Mouse (Mus musculus) lung, embryonic 16.5 days (tissue): ENCODE results near the gene Zfp598. TPM values are rescaled to one million over a fixed set of nuclear protein-coding genes. Genes with fewer than 3 reads are reported as not detected.

Source experiments
- ATAC-seq: fragments of 200-750 bp; cut with Nextera tagmentation; 2 replicates; pipeline ENCODE4 v1.8.0; 2017; ENCODE audit warnings: low read depth, mild to moderate bottlenecking, moderate library complexity
- H3K27ac ChIP-seq: fragments of 300-500 bp; sonication (generic); 2 replicates; pipeline ENCODE4 v1.5.1; 2014; ENCODE audit warnings: mild to moderate bottlenecking, control low read depth, low read length
- H3K27me3 ChIP-seq: fragments of 300-500 bp; sonication (generic); 2 replicates; pipeline ENCODE4 v1.6.1; 2014; ENCODE audit warnings: low read depth, low read length, mixed read lengths; ENCODE audit not compliant: control insufficient read depth, insufficient read depth
- H3K36me3 ChIP-seq: fragments of 300-500 bp; sonication (generic); 2 replicates; pipeline ENCODE4 v1.6.1; 2014; ENCODE audit warnings: low read length; ENCODE audit not compliant: control insufficient read depth, insufficient read depth
- H3K4me1 ChIP-seq: fragments of 300-500 bp; sonication (generic); replicated peaks from 2 replicates; pipeline ENCODE4 v1.6.1; 2014; ENCODE audit warnings: low read length, mixed read lengths; ENCODE audit not compliant: control insufficient read depth, insufficient read depth
- H3K4me2 ChIP-seq: fragments of 300-500 bp; sonication (generic); 2 replicates; pipeline ENCODE4 v1.6.1; 2014; ENCODE audit warnings: low read depth, low read length, control low read depth
- H3K4me3 ChIP-seq: fragments of 300-500 bp; sonication (generic); 2 replicates; pipeline ENCODE4 v1.5.1; 2014; ENCODE audit warnings: mild to moderate bottlenecking, low read length, control low read depth
- H3K9ac ChIP-seq: fragments of 300-500 bp; sonication (generic); 2 replicates; pipeline ENCODE4 v1.6.1; 2014; ENCODE audit warnings: low read length, control low read depth
- H3K9me3 ChIP-seq: fragments of 300-500 bp; sonication (generic); 2 replicates; pipeline ENCODE4 v1.6.1; 2016; ENCODE audit warnings: low read length; ENCODE audit not compliant: control insufficient read depth
- WGBS: fragments of 180-500 bp; shearing (Covaris S2); extraction: QIAGEN DNeasy Blood & Tissue Kit; methylation state at CpG from one replicate; pipeline ENCODE4 v1.1.7; 2014; 5-methylcytosine and 5-hydroxymethylcytosine counted together
- polyA plus RNA-seq: library from polyadenylated mRNA; unstranded; fragments of >200 nt; fragmentation: Nextera tagmentation; extraction: Ambion mirVana; gene quantifications from 2 replicates; pipeline ENCODE4 v1.2.1, GENCODE M21; 2015

Zfp598 gene
- polyA plus RNA-seq, 1 experiment from 2014 or later: 18.1 TPM

GRCm38 (mm10) chr17:24644875-24645721, 24.4 kb upstream of the Zfp598 start:
- H3K4me2 ChIP-seq: peak overlapping the region; percentile 37

DNA sequence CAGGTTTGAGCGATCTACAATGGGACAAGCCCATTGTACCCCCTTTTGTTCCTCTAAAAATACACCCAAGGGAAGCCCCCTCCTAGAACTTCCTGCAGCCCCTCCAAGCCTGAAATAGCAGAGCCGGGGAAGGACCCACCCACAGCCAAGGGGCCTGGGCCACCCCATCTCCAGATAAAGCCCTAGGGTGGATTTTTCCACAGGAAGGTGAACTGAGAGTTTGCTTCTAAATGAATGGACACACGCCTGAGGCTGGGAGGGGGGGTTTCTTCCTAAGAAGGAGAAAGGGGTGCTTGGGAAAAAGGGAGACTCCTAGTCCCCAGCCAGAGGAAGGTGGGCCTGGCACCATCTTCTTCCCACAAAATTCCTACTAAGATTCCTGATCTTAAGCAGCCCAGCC, 23.6 kb upstream of the Zfp598 start:
- Histone ChIP-seq H3K9ac (no peak overlapping the region), H3K4me3 (no peak overlapping the region), H3K4me2 (no peak overlapping the region), H3K36me3 (peaks cover under 1% of the 10 kb centered on the region), H3K4me1 (peaks cover 47% of the 10 kb centered on the region), H3K9me3 (no peaks in the 10 kb centered on the region), H3K27ac (peak overlapping the region; percentile 65), H3K27me3 (no peaks in the 10 kb centered on the region)
- WGBS: 62% methylated on average over 3 of the region's 3 CpGs
- ATAC-seq: no peak

More at GRCm38 (mm10) chr17:24644875-24645721, 24.4 kb upstream of the Zfp598 start:
- peak; percentile 42 for ATAC-seq
- Histone ChIP-seq H3K27ac (peak overlapping the region; percentile 65), H3K9ac (peak overlapping the region; percentile 42), H3K4me3 (peak overlapping the region; percentile 5; the same call in 1 of the 2 replicates), H3K4me1 (peaks cover 42% of the 10 kb centered on the region), H3K9me3 (no peaks in the 10 kb centered on the region), H3K36me3 (peaks cover 3% of the 10 kb centered on the region), H3K27me3 (no peaks in the 10 kb centered on the region)
- 71% methylated on average over 8 of the region's 9 CpGs for WGBS

- 80% methylated on average over 4 of the region's 4 CpGs for WGBS
- H3K9ac ChIP-seq: no peak overlapping the region
- ATAC-seq: no peak
- no peak overlapping the region for H3K4me3 ChIP-seq
- H3K27ac ChIP-seq: peak overlapping the region; percentile 65
- H3K4me2 ChIP-seq: no peak overlapping the region
- H3K4me1 ChIP-seq: peaks cover 47% of the 10 kb centered on the region
- H3K9me3 ChIP-seq: no peaks in the 10 kb centered on the region
- H3K36me3 ChIP-seq: no peaks in the 10 kb centered on the region; the same call in 1 of the 2 replicates
- no peaks in the 10 kb centered on the region for H3K27me3 ChIP-seq
Measured at GRCm38 (mm10) chr17:24646381-24646780, 23.1 kb upstream of the Zfp598 start.

GRCm38 (mm10) chr17:24647493-24647892, 22.0 kb upstream of the Zfp598 start:
- peaks cover 47% of the 10 kb centered on the region for H3K4me1 ChIP-seq
- H3K27me3 ChIP-seq: no peaks in the 10 kb centered on the region
- peak overlapping the region; percentile 18; the same call in 1 of the 2 replicates for H3K4me3 ChIP-seq
- H3K9me3 ChIP-seq: no peaks in the 10 kb centered on the region
- H3K9ac ChIP-seq: peak overlapping the region; percentile 52
- H3K36me3 ChIP-seq: no peaks in the 10 kb centered on the region
- no peak for ATAC-seq
- 69% methylated on average over 11 of the region's 11 CpGs for WGBS
- H3K4me2 ChIP-seq: peak overlapping the region; percentile 41
- H3K27ac ChIP-seq: peak overlapping the region; percentile 65

DNA sequence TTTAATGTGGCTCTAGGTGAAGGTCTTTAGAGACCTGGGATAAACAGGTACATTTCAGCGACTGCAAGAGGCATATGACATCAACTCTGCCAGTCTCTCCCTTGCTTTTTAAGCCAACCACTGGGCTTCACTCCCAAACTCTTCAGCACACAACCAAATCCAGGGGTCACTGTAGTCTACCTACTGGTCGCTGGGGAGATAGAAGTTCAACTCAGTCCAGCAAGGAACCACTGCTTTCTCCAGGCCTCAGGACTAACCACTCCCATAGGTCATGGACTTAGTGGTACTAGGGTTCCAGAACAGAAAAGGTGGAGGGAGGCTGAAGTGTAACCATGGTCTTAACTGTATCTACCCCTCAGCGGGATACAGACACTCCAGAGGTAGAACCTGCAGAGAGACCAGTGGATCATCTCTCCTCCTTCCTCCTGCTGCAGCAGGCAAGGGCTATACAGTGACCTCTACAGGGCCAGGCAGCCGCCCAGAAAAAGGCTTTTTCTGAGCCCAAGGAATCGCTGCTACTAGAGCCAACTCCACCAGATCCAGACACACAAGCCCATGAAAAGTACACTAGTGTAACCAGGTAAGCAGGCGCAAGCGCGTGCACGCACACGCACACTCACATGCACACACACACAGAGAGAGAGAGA, 20.6 kb upstream of the Zfp598 start:
- peak overlapping the region; percentile 67; the same call in 1 of the 2 replicates for H3K27ac ChIP-seq
- no peaks in the 10 kb centered on the region for H3K36me3 ChIP-seq
- peaks cover 45% of the 10 kb centered on the region for H3K4me1 ChIP-seq
- ATAC-seq: no peak
- H3K4me2 ChIP-seq: peak overlapping the region; percentile 83
- WGBS: 65% methylated on average over 10 of the region's 10 CpGs
- no peaks in the 10 kb centered on the region for H3K9me3 ChIP-seq
- H3K4me3 ChIP-seq: peak overlapping the region; percentile 86
- no peaks in the 10 kb centered on the region for H3K27me3 ChIP-seq
- peak overlapping the region; percentile 93 for H3K9ac ChIP-seq

GRCm38 (mm10) chr17:24649581-24650069, 19.9 kb upstream of the Zfp598 start:
- Histone ChIP-seq H3K27ac (peak overlapping the region; percentile 67), H3K36me3 (no peaks in the 10 kb centered on the region), H3K4me1 (peaks cover 38% of the 10 kb centered on the region), H3K9me3 (no peaks in the 10 kb centered on the region), H3K9ac (peak overlapping the region; percentile 93), H3K4me3 (peak overlapping the region; percentile 86), H3K27me3 (no peaks in the 10 kb centered on the region), H3K4me2 (peak overlapping the region; percentile 83)
- peak; percentile 24; the same call in 1 of the 2 replicates for ATAC-seq
- under 1% methylated on average over 35 of the region's 35 CpGs for WGBS

DNA sequence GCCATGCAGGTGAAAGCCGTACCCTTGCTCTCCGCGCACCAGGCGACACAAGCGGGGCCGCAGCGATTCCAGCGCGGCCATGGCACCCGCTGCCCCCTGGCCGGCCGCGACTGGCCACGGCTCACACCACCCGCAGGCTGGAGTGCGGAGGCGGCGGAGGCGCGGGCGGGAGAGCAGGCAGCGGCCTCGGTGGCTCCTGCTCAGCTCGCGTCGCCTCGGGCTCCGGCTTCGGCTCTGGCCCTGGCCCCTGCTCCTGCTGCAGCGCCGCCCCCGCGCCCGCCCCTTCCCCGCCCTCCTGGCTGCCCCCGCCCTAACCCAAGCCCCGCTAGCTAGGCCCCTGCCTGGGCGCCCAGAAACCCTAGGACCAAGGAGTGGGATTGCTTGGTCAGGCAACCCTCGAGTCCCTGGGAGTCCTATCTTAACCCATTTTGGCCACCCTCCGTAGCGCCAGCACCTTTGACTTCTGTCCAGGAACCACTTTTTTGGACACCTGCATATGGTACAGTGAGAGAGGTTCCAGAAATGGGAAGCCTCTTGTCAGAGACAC, 19.3 kb upstream of the Zfp598 start, which contains the start of gene Slc9a3r2:
Slc9a3r2 (minus strand) TSS at position 258 of the 547 bp plus-strand sequence.
- no peaks in the 10 kb centered on the region for H3K9me3 ChIP-seq
- H3K4me2 ChIP-seq: peak within 1 kb of the TSS; percentile 83
- H3K27me3 ChIP-seq: no peaks in the 10 kb centered on the region
- peak within 1 kb of the TSS; percentile 93 for H3K9ac ChIP-seq
- peaks cover 33% of the 10 kb centered on the region for H3K4me1 ChIP-seq
- peak within 1 kb of the TSS; percentile 67 for H3K27ac ChIP-seq
- H3K36me3 ChIP-seq: no peaks in the 10 kb centered on the region
- under 1% methylated on average over 25 of the region's 41 CpGs for WGBS
- peak within 1 kb of the TSS; percentile 86 for H3K4me3 ChIP-seq
- peak; percentile 83 for ATAC-seq

DNA sequence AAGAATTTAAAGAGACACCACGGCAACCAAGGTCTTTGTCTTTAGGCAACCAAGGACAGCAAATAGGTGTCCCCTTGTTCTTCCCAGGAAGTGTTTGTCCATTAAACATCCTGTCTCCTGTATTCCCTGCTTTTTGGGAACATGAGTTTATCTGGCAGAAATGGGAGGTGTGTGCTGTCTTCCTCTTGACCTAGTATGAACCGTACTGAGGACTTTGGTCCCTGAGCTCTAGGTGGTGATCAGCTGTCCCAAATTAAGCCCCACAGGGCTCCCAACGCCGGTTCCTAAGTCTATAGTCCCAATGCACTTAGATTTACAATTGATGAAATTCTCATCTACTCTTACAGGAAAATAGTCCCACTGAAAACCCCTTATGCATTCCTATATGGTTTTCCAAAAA, 18.7 kb upstream of the Zfp598 start:
- H3K4me3 ChIP-seq: no peak overlapping the region
- no peaks in the 10 kb centered on the region for H3K9me3 ChIP-seq
- H3K27ac ChIP-seq: peak overlapping the region; percentile 15; the same call in 1 of the 2 replicates
- 69% methylated on average over 4 of the region's 4 CpGs for WGBS
- no peaks in the 10 kb centered on the region for H3K27me3 ChIP-seq
- no peak overlapping the region for H3K9ac ChIP-seq
- ATAC-seq: no peak
- H3K4me2 ChIP-seq: peak overlapping the region; percentile 83
- H3K4me1 ChIP-seq: peaks cover 29% of the 10 kb centered on the region
- H3K36me3 ChIP-seq: no peaks in the 10 kb centered on the region

DNA sequence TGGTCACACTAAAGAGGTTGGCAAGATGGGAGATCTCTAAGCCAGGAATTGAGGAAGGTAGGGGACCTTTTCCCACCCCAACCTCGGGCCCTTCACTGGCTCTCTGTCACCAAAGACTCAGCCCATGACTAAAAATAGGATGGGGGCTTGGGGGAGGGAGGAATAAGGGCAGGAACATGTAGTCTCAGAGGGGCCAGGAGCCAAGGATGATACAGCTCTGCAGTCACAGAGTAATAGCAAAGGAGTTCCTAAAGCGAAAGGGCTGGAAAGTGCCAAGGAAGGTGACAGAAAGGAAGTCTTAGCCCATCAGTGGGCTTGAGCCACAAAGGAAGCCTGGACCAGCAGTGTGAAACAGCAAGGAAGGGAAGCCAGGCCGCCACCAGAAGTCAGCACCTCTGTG, 17.7 kb upstream of the Zfp598 start:
- Histone ChIP-seq H3K4me3 (no peak overlapping the region), H3K9ac (no peak overlapping the region), H3K4me2 (no peak overlapping the region), H3K4me1 (peaks cover 29% of the 10 kb centered on the region), H3K27ac (no peak overlapping the region), H3K27me3 (peaks cover 4% of the 10 kb centered on the region; the same call in 1 of the 2 replicates), H3K36me3 (no peaks in the 10 kb centered on the region), H3K9me3 (no peaks in the 10 kb centered on the region)
- 58% methylated on average over 3 of the region's 3 CpGs for WGBS
- ATAC-seq: no peak
